Mouse (Mus musculus): ENCODE measurements at regions not wholly inside any gene's neighbourhood (a gene's known extent, or its start where the extent isn't known, plus 50 kb on each side); places are given as distances from the start of the nearest gene placed in this dataset.

DNA sequence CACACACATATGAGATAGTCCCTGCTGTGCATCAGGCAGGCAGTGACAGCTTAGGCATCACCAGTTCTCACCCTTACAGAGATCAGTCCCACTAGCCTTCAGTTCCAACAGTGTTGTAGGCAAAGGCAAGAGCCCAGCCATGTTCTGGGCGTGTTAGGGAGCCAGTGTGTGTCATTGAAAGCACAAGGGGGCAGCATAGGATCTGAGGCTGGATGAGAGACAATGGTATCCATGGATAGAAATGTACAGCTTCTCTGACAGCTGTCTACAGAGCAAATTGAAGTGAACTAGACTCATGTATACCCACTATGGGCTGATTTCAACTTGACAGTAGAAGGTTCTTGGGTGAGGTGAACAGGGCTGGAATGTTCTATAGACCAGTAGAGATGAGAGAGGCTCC lies 259.9 kb downstream of the Prdm2 start:
- no peak overlapping the region for H3K27ac ChIP-seq (ENCODE audit: insufficient read depth, low read depth)
- no peaks in the 10 kb centered on the region for H3K4me1 ChIP-seq (ENCODE audit: control insufficient read depth in 1 of 2, insufficient read depth in 2 of 2)
- H3K27me3 ChIP-seq (replicated peaks) = no peaks in the 10 kb centered on the region
- no peak for DNase-seq (ENCODE audit: extremely low read depth)
- no peak overlapping the region for H3K4me3 ChIP-seq (replicated peaks in 1 of 3; ENCODE audit: low read depth in 2 of 3, low read length in 2 of 3, poor library complexity in 1 of 3)
- TF ChIP-seq ZKSCAN1 (IDR thresholded peaks at IDR 0.05; ENCODE audit: borderline replicate concordance, low read depth, low read length) (no peak), UBTF (IDR thresholded peaks at IDR 0.05; ENCODE audit: low read depth, low read length) (no peak), NELFE (IDR thresholded peaks at IDR 0.05; ENCODE audit: low read depth, low read length) (no peak), MAFK (IDR thresholded peaks at IDR 0.05; ENCODE audit: insufficient replicate concordance, low read length) (no peak), ELF1 (IDR thresholded peaks at IDR 0.05; ENCODE audit: low read depth, low read length) (no peak), CHD2 (IDR thresholded peaks at IDR 0.05; ENCODE audit: low read length) (no peak), TCF12 (IDR thresholded peaks at IDR 0.05; ENCODE audit: low read depth, low read length) (no peak), ZC3H11A (IDR thresholded peaks at IDR 0.05; ENCODE audit: low read depth, low read length) (no peak), MAZ (IDR thresholded peaks at IDR 0.05; ENCODE audit: low read depth, low read length) (no peak), MYC (IDR thresholded peaks at IDR 0.05; ENCODE audit: low read depth, low read length) (no peak), POLR2A (IDR thresholded peaks at IDR 0.05; ENCODE audit: low read depth, low read length) (no peak), GABPA (IDR thresholded peaks at IDR 0.05; ENCODE audit: insufficient replicate concordance, low read depth, low read length) (no peak), RCOR1 (conservative IDR thresholded peaks at IDR 0.05; ENCODE audit: low read depth, low read length) (no peak), JUN (IDR thresholded peaks at IDR 0.05; ENCODE audit: insufficient read depth, low read depth, low read length) (no peak), RAD21 (IDR thresholded peaks at IDR 0.05; ENCODE audit: low read depth, low read length) (no peak), ZNF384 (IDR thresholded peaks at IDR 0.05; ENCODE audit: low read depth, low read length) (no peak), KAT2A (IDR thresholded peaks at IDR 0.05; ENCODE audit: insufficient replicate concordance, low read length) (no peak), MXI1 (IDR thresholded peaks at IDR 0.05; ENCODE audit: low read depth, low read length) (no peak), IRF4 (IDR thresholded peaks at IDR 0.05; ENCODE audit: low read depth, low read length) (no peak), CTCF (conservative IDR thresholded peaks at IDR 0.05 in 1 of 2, IDR thresholded peaks at IDR 0.05 in 1 of 2; ENCODE audit: low read depth in 2 of 2, low read length in 2 of 2) (no peak)
- H3K4me2 ChIP-seq (ENCODE audit: insufficient read depth, low read depth, poor library complexity, severe bottlenecking) = no peak overlapping the region
- dilution Hi-C loops (cut with MboI; ENCODE audit: extremely low pct_ligation_motif_present, extremely low pct_unique_long_range_greater_than_20kb, low sequenced_read_pairs) = no loop called here
- in situ Hi-C loops (cut with MboI; ENCODE audit: low pct_ligation_motif_present, low pct_unique_long_range_greater_than_20kb, low sequenced_read_pairs) = no loop called here
- H3K79me2 ChIP-seq (replicated peaks; ENCODE audit: control insufficient read depth, extremely low read depth, insufficient read depth, poor library complexity, severe bottlenecking) = no peaks in the 10 kb centered on the region
- H3K36me3 ChIP-seq (replicated peaks in 1 of 2; ENCODE audit: control insufficient read depth in 1 of 2, insufficient read depth in 1 of 2, low read length in 1 of 2) = no peaks in the 10 kb centered on the region
- H3K9ac ChIP-seq (ENCODE audit: insufficient read depth, low read depth) = no peak overlapping the region
- peaks cover 76% of the 10 kb centered on the region for H3K9me3 ChIP-seq (replicated peaks; ENCODE audit: low read length)

DNA sequence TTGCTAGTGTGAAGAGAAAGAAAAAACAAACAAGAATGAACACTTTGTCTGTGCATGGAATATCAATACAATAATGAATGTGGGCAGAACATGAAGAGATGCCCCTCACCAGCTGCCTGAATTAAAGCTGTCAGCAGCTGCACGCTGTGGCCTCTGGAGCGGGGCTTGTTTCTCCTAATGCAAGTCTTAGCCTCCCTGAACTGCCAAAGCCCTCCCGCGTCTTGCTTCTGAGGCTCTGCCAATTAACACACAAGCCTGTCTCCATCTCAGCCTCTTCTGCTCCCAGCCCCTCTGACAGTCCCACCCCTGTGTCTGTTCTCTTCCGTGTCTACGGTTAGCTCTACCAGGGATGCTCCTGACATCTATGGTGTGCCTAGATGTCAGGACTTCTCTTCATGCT lies 265.1 kb downstream of the Prdm2 start:
- Histone ChIP-seq H3K27ac (ENCODE audit: insufficient read depth, low read depth) (no peak overlapping the region), H3K4me1 (ENCODE audit: control insufficient read depth in 1 of 2, insufficient read depth in 2 of 2) (no peaks in the 10 kb centered on the region), H3K27me3 (replicated peaks) (no peaks in the 10 kb centered on the region), H3K36me3 (replicated peaks in 1 of 2; ENCODE audit: control insufficient read depth in 1 of 2, insufficient read depth in 1 of 2, low read length in 1 of 2) (no peaks in the 10 kb centered on the region), H3K4me3 (replicated peaks in 1 of 3; ENCODE audit: low read depth in 2 of 3, low read length in 2 of 3, poor library complexity in 1 of 3) (no peak overlapping the region), H3K9me3 (replicated peaks; ENCODE audit: low read length) (peaks cover 71% of the 10 kb centered on the region), H3K79me2 (replicated peaks; ENCODE audit: control insufficient read depth, extremely low read depth, insufficient read depth, poor library complexity, severe bottlenecking) (no peaks in the 10 kb centered on the region), H3K4me2 (ENCODE audit: insufficient read depth, low read depth, poor library complexity, severe bottlenecking) (no peak overlapping the region), H3K9ac (ENCODE audit: insufficient read depth, low read depth) (no peak overlapping the region)
- dilution Hi-C loops (cut with MboI; ENCODE audit: extremely low pct_ligation_motif_present, extremely low pct_unique_long_range_greater_than_20kb, low sequenced_read_pairs) (no loop called here), in situ Hi-C loops (cut with MboI; ENCODE audit: low pct_ligation_motif_present, low pct_unique_long_range_greater_than_20kb, low sequenced_read_pairs) (no loop called here)
- no peak for TF ChIP-seq NRF1 (IDR thresholded peaks at IDR 0.05; ENCODE audit: low read depth, low read length)
- no peak for TF ChIP-seq TCF12 (IDR thresholded peaks at IDR 0.05; ENCODE audit: low read depth, low read length)
- no peak for TF ChIP-seq CHD2 (IDR thresholded peaks at IDR 0.05; ENCODE audit: low read length)
- no peak for TF ChIP-seq IRF4 (IDR thresholded peaks at IDR 0.05; ENCODE audit: low read depth, low read length)
- DNase-seq (ENCODE audit: extremely low read depth) = no peak

Data from CH12.LX (cell line).